Mouse (Mus musculus) hindbrain, embryonic 10.5 days (tissue): ENCODE data around the gene Eefsec. TPM values are rescaled to one million over a fixed set of nuclear protein-coding genes. Genes with fewer than 3 reads are reported as not detected.

ENCODE experiments used
- DNase-seq: peaks from one replicate; pipeline ENCODE4 v3.0.0-alpha.2; 2017; ENCODE audit warnings: low spot score
- H3K27ac ChIP-seq: fragments of 300-500 bp; sonication (generic); 2 replicates; pipeline ENCODE4 v1.5.1; 2016; ENCODE audit warnings: mild to moderate bottlenecking, moderate library complexity
- H3K27me3 ChIP-seq: fragments of 300-500 bp; sonication (generic); 2 replicates; pipeline ENCODE4 v1.6.1; 2016; ENCODE audit warnings: mild to moderate bottlenecking; ENCODE audit not compliant: poor library complexity, insufficient read depth, severe bottlenecking
- H3K36me3 ChIP-seq: fragments of 300-500 bp; sonication (generic); 2 replicates; pipeline ENCODE4 v1.6.1; 2016; ENCODE audit warnings: mild to moderate bottlenecking, moderate library complexity
- H3K4me1 ChIP-seq: fragments of 300-500 bp; sonication (generic); replicated peaks from 2 replicates; pipeline ENCODE4 v1.6.1; 2016; ENCODE audit warnings: mild to moderate bottlenecking
- H3K4me3 ChIP-seq: fragments of 300-500 bp; sonication (generic); 2 replicates; pipeline ENCODE4 v1.5.1; 2016; ENCODE audit warnings: mild to moderate bottlenecking, moderate library complexity
- H3K9me3 ChIP-seq: fragments of 300-500 bp; sonication (generic); 2 replicates; pipeline ENCODE4 v1.6.1; 2016; ENCODE audit warnings: mild to moderate bottlenecking, moderate library complexity
- WGBS: fragments of 180-500 bp; shearing (Covaris S2); methylation state at CpG from one replicate; pipeline ENCODE4 v1.1.7; 2016; 5-methylcytosine and 5-hydroxymethylcytosine counted together
- polyA plus RNA-seq: library from polyadenylated mRNA; unstranded; fragments of >200 nt; fragmentation: Nextera tagmentation; extraction: Ambion mirVana; gene quantifications from 2 replicates; pipeline ENCODE4 v1.2.1, GENCODE M21; 2016

Gene Eefsec
- polyA plus RNA-seq, 1 experiment from 2014 or later = 32.9 TPM

GRCm38 (mm10) chr6:88207403-88208033 lies 238.8 kb downstream of the Eefsec start:
- no peak overlapping the region for H3K27ac ChIP-seq
- WGBS = 86% methylated on average over 10 of the region's 10 CpGs
- no peak overlapping the region for H3K4me3 ChIP-seq
- no peaks in the 10 kb centered on the region for H3K36me3 ChIP-seq
- H3K27me3 ChIP-seq = peaks cover 76% of the 10 kb centered on the region
- no peak for DNase-seq
- no peaks in the 10 kb centered on the region for H3K9me3 ChIP-seq
- H3K4me1 ChIP-seq = peaks cover 35% of the 10 kb centered on the region

Other genes starting within 250 kb of the Eefsec start
- gene Dnajb8, start 224.3 kb downstream of the Eefsec start, polyA plus RNA-seq = not detected in 2 replicates
- gene Ruvbl1, start 18.9 kb upstream of the Eefsec start, polyA plus RNA-seq = 168 and 195 TPM in 2 replicates
- 206 and 228 TPM in 2 replicates for gene Sec61a1, start 72.4 kb upstream of the Eefsec start, polyA plus RNA-seq
- gene Kbtbd12, start 191.4 kb upstream of the Eefsec start, polyA plus RNA-seq = not detected in 2 replicates